In the genomic region with DNA sequence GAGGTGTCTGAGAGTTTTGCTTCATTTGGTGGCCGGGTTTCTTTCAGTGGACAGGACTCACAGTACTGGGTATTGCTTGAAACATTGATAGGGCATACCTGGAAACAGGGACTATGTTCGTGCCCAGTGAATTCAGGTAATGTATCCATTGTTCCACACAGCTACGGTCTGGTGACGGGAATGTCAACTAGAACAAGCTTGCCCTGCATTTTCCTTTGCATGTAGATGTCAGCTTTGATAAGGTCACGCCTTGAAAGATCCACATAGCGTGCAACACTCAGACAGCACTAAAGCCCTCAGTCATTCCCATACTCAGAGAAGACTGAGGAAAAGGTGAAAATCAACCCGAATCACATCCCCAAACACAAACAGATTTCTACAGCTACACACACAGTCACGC, we compare ENCODE assay signal across 16 mouse cellular contexts. TPM values are rescaled to one million over a fixed set of nuclear protein-coding genes. Genes with fewer than 3 reads are reported as not detected.
DNase-seq lines count a peak whose midpoint lies in the region; ATAC-seq and TF ChIP-seq lines count a peak whose summit lies in the region.
"Had no signal": no experiment of that assay in that cellular context is flagged by ENCODE, and none has a peak within 500 bp of the region (broad histone marks: within the 10 kb centered on the region; RNA-seq: fewer than 3 reads in every experiment).

No protein-coding gene starts in this region.

- no peak for TF ChIP-seq POLR2A in lung, adult 2 months (IDR thresholded peaks at IDR 0.05; ENCODE audit: borderline replicate concordance, extremely low read depth, low read depth, low read length)

- no peaks in the 10 kb centered on the region for H3K9me3 ChIP-seq in embryonic facial prominence, embryonic 12.5 days
- no peaks in the 10 kb centered on the region for H3K9me3 ChIP-seq in embryonic facial prominence, embryonic 10.5 days
- H3K9me3 ChIP-seq in lung, embryonic 14.5 days (ENCODE audit: low read depth, low read length): no peaks in the 10 kb centered on the region
- no peaks in the 10 kb centered on the region for H3K9me3 ChIP-seq in embryonic facial prominence, embryonic 14.5 days (ENCODE audit: control insufficient read depth, low read length)
- H3K9me3 ChIP-seq in stomach, embryonic 14.5 days (ENCODE audit: control insufficient read depth, low read depth, low read length): no peaks in the 10 kb centered on the region
- H3K9me3 ChIP-seq: forebrain, embryonic 12.5 days; limb, embryonic 15.5 days had no signal

- no peaks in the 10 kb centered on the region for H3K36me3 ChIP-seq in embryonic facial prominence, embryonic 12.5 days
- no peaks in the 10 kb centered on the region for H3K36me3 ChIP-seq in embryonic facial prominence, embryonic 10.5 days (replicated peaks)
- no peaks in the 10 kb centered on the region for H3K36me3 ChIP-seq in lung, embryonic 14.5 days (ENCODE audit: insufficient read depth)
- H3K36me3 ChIP-seq in embryonic facial prominence, embryonic 14.5 days (ENCODE audit: control insufficient read depth, insufficient read depth, low read length): no peaks in the 10 kb centered on the region
- H3K36me3 ChIP-seq in stomach, embryonic 14.5 days (ENCODE audit: control insufficient read depth, insufficient read depth, low read length): no peaks in the 10 kb centered on the region
- H3K36me3 ChIP-seq: forebrain, embryonic 12.5 days; limb, embryonic 15.5 days had no signal

- no peaks in the 10 kb centered on the region for H3K27me3 ChIP-seq in embryonic facial prominence, embryonic 12.5 days
- no peaks in the 10 kb centered on the region for H3K27me3 ChIP-seq in embryonic facial prominence, embryonic 10.5 days (replicated peaks; ENCODE audit: low read depth, poor library complexity, severe bottlenecking)
- no peaks in the 10 kb centered on the region for H3K27me3 ChIP-seq in lung, embryonic 14.5 days (ENCODE audit: insufficient read depth, low read length)
- H3K27me3 ChIP-seq in embryonic facial prominence, embryonic 14.5 days (replicated peaks; ENCODE audit: control insufficient read depth, insufficient read depth, low read length): no peaks in the 10 kb centered on the region
- H3K27me3 ChIP-seq in stomach, embryonic 14.5 days (ENCODE audit: control insufficient read depth, insufficient read depth, low read length): no peaks in the 10 kb centered on the region
- H3K27me3 ChIP-seq: forebrain, embryonic 12.5 days; limb, embryonic 15.5 days had no signal

- WGBS in embryonic facial prominence, embryonic 12.5 days: 68% methylated on average over 8 of the region's 8 CpGs
- 75% methylated on average over 8 of the region's 8 CpGs for WGBS in embryonic facial prominence, embryonic 10.5 days
- 55% methylated on average over 8 of the region's 8 CpGs for WGBS in lung, embryonic 14.5 days
- WGBS in lung, adult 2 months: 68% methylated on average over 8 of the region's 8 CpGs
- WGBS in embryonic facial prominence, embryonic 14.5 days: 65% methylated on average over 8 of the region's 8 CpGs
- 66% methylated on average over 8 of the region's 8 CpGs for WGBS in stomach, embryonic 14.5 days

- no peak for TF ChIP-seq CTCF in lung, embryonic 14.5 days (IDR thresholded peaks at IDR 0.05; ENCODE audit: low read depth)
- TF ChIP-seq CTCF in lung, adult 2 months (IDR thresholded peaks at IDR 0.05; ENCODE audit: insufficient read depth, low read length): no peak

- H3K9ac ChIP-seq in embryonic facial prominence, embryonic 12.5 days: no peak overlapping the region
- H3K9ac ChIP-seq in lung, embryonic 14.5 days: no peak overlapping the region
- no peak overlapping the region for H3K9ac ChIP-seq in embryonic facial prominence, embryonic 14.5 days (ENCODE audit: low read depth, low read length)
- no peak overlapping the region for H3K9ac ChIP-seq in stomach, embryonic 14.5 days (replicated peaks; ENCODE audit: low read depth, low read length)
- H3K9ac ChIP-seq: forebrain, embryonic 12.5 days; hindbrain, embryonic 14.5 days; limb, embryonic 15.5 days had no signal

- no peak overlapping the region for H3K4me2 ChIP-seq in embryonic facial prominence, embryonic 12.5 days (replicated peaks)
- peak overlapping the region; percentile 3; the same call in 1 of the 2 replicates for H3K4me2 ChIP-seq in lung, embryonic 14.5 days
- peak overlapping the region; percentile 30 for H3K4me2 ChIP-seq in embryonic facial prominence, embryonic 14.5 days (ENCODE audit: low read depth, low read length)
- no peak overlapping the region for H3K4me2 ChIP-seq in stomach, embryonic 14.5 days (replicated peaks; ENCODE audit: low read depth, low read length)
- H3K4me2 ChIP-seq: forebrain, embryonic 12.5 days; hindbrain, embryonic 14.5 days; limb, embryonic 15.5 days had no signal

- ATAC-seq in embryonic facial prominence, embryonic 12.5 days (ENCODE audit: insufficient number of reproducible peaks, insufficient read depth, low FRiP score, low TSS enrichment): 0 out of 2 replicates have a peak, but pooled peaks have one; percentile 8
- ATAC-seq in lung, embryonic 14.5 days (ENCODE audit: insufficient read depth): peak; percentile 31; the same call in 1 of the 2 replicates
- ATAC-seq in embryonic facial prominence, embryonic 14.5 days (ENCODE audit: low read depth): peak; percentile 67; the same call in 1 of the 2 replicates
- 0 out of 2 replicates have a peak, but pooled peaks have one; percentile 33 for ATAC-seq in stomach, embryonic 14.5 days (ENCODE audit: insufficient number of reproducible peaks, insufficient read depth, low FRiP score, low read depth)

- no peak overlapping the region for H3K4me3 ChIP-seq in embryonic facial prominence, embryonic 12.5 days
- no peak overlapping the region for H3K4me3 ChIP-seq in embryonic facial prominence, embryonic 10.5 days
- no peak overlapping the region for H3K4me3 ChIP-seq in lung, embryonic 14.5 days (ENCODE audit: low read depth, low read length)
- no peak overlapping the region for H3K4me3 ChIP-seq in lung, adult 2 months (replicated peaks; ENCODE audit: extremely low read depth, low read depth, low read length)
- H3K4me3 ChIP-seq in embryonic facial prominence, embryonic 14.5 days (ENCODE audit: low read depth, low read length): no peak overlapping the region
- H3K4me3 ChIP-seq in stomach, embryonic 14.5 days (ENCODE audit: low read depth, low read length): no peak overlapping the region
- H3K4me3 ChIP-seq: forebrain, embryonic 12.5 days; limb, embryonic 15.5 days had no signal

- H3K27ac ChIP-seq in embryonic facial prominence, embryonic 12.5 days: no peak overlapping the region
- no peak overlapping the region for H3K27ac ChIP-seq in embryonic facial prominence, embryonic 10.5 days (replicated peaks)
- H3K27ac ChIP-seq in lung, embryonic 14.5 days (ENCODE audit: low read depth): no peak overlapping the region
- H3K27ac ChIP-seq in embryonic facial prominence, embryonic 14.5 days (replicated peaks; ENCODE audit: low read depth, low read length): no peak overlapping the region
- H3K27ac ChIP-seq in stomach, embryonic 14.5 days (ENCODE audit: low read length): no peak overlapping the region
- H3K27ac ChIP-seq: forebrain, embryonic 12.5 days; hindbrain, embryonic 14.5 days; limb, embryonic 15.5 days had no signal

- 0 out of 2 replicates have a peak, but pooled peaks cover 8% of the 10 kb centered on the region for H3K4me1 ChIP-seq in embryonic facial prominence, embryonic 12.5 days
- peaks cover 10% of the 10 kb centered on the region; the same call in 1 of the 2 replicates for H3K4me1 ChIP-seq in embryonic facial prominence, embryonic 10.5 days
- H3K4me1 ChIP-seq in lung, embryonic 14.5 days (ENCODE audit: insufficient read depth): no peaks in the 10 kb centered on the region
- H3K4me1 ChIP-seq in lung, adult 2 months (ENCODE audit: control insufficient read depth, insufficient read depth, low read length): no peaks in the 10 kb centered on the region
- no peaks in the 10 kb centered on the region; the same call in none of the 2 replicates for H3K4me1 ChIP-seq in embryonic facial prominence, embryonic 14.5 days (ENCODE audit: control insufficient read depth, insufficient read depth, low read length)
- no peaks in the 10 kb centered on the region for H3K4me1 ChIP-seq in stomach, embryonic 14.5 days (ENCODE audit: control insufficient read depth, insufficient read depth, low read length)
- H3K4me1 ChIP-seq: forebrain, embryonic 12.5 days; limb, embryonic 15.5 days had no signal

- DNase-seq in embryonic facial prominence, embryonic 10.5 days (ENCODE audit: low spot score): no peak
- no peak for DNase-seq in lung, embryonic 14.5 days
- DNase-seq in lung, adult 2 months: no peak
- peak; percentile 45 for DNase-seq in embryonic facial prominence, embryonic 14.5 days (ENCODE audit: low spot score)
- no peak for DNase-seq in retina, embryonic 14.5 days (ENCODE audit: low spot score)
- DNase-seq in frontal cortex, postnatal 36 days (ENCODE audit: low spot score in 2 of 2): no peak
- DNase-seq: cerebellum, postnatal 25 days; kidney, adult 18-20 months; lung, postnatal 4 days; midbrain, embryonic 14.5 days; right cerebral cortex, postnatal 14 days had no signal

RNA-seq across cellular contexts. Expression of gene Ikzf2, which starts 48.7 kb away (rescaled TPM):
- 7.4 and 8.5 TPM in 2 replicates for polyA plus RNA-seq in embryonic facial prominence, embryonic 12.5 days (2016; fragmentation: Nextera tagmentation; extraction: Ambion mirVana)
- 7.5 and 9.1 TPM in 2 replicates for polyA plus RNA-seq in embryonic facial prominence, embryonic 10.5 days (2016; fragmentation: Nextera tagmentation; extraction: Ambion mirVana)
- 2.9 and 3.4 TPM in 2 replicates for polyA plus RNA-seq in lung, embryonic 14.5 days (2014; fragmentation: Nextera tagmentation; extraction: Ambion mirVana)
- polyA plus RNA-seq in lung, adult 2 months (2012; rRNA removed): 0.80 and 1.5 TPM in 2 replicates
- 4.2 and 5.6 TPM in 2 replicates for polyA plus RNA-seq in embryonic facial prominence, embryonic 14.5 days (2014; fragmentation: Nextera tagmentation; extraction: Ambion mirVana)
- polyA plus RNA-seq in stomach, embryonic 14.5 days (2014; fragmentation: Nextera tagmentation; extraction: Ambion mirVana): 9.7 and 11.1 TPM in 2 replicates

Comparison
In these comparisons a context has a peak if more than half of its experiments do, and no peak if none do; other contexts are left out.
1. H3K4me2 ChIP-seq: peak in lung, embryonic 14.5 days (single experiment) and embryonic facial prominence, embryonic 14.5 days (single experiment); none in embryonic facial prominence, embryonic 12.5 days (single experiment) and stomach, embryonic 14.5 days (single experiment).
2. ATAC-seq: peak in every context shown above with its lines; median percentile 67 in embryonic facial prominence, embryonic 14.5 days; 33 in stomach, embryonic 14.5 days; 31 in lung, embryonic 14.5 days; 8 in embryonic facial prominence, embryonic 12.5 days.